Mouse (Mus musculus): ENCODE results near the gene Tubb2b.

The Tubb2b gene

GRCm38 (mm10) chr13:34130226-34130731, at the start of gene Tubb2b:
Tubb2b (minus strand) TSS chr13:34130466.
- DNase-seq = peak; percentile 64 to 78

- DNase-seq = no peak
These were observed 43.8 kb upstream of the Tubb2b start for GRCm38 (mm10) chr13:34174025-34174424.

GRCm38 (mm10) chr13:34163304-34163975, 33.2 kb upstream of the Tubb2b start:
- no peak for DNase-seq

GRCm38 (mm10) chr13:34162491-34163303, 32.4 kb upstream of the Tubb2b start, which contains the start of gene Psmg4:
Psmg4 (plus strand) TSS chr13:34162964.
- DNase-seq = peak; percentile 93 to 96

GRCm38 (mm10) chr13:34159926-34160325, 29.7 kb upstream of the Tubb2b start:
- no peak for DNase-seq

- no peak for DNase-seq
These were observed 27.4 kb upstream of the Tubb2b start for GRCm38 (mm10) chr13:34157596-34158157.

GRCm38 (mm10) chr13:34156840-34157185, 26.5 kb upstream of the Tubb2b start:
- no peak for DNase-seq

GRCm38 (mm10) chr13:34156133-34156839, 26.0 kb upstream of the Tubb2b start:
- no peak for DNase-seq

GRCm38 (mm10) chr13:34154931-34155272, 24.6 kb upstream of the Tubb2b start:
- DNase-seq = peak; percentile 58 to 67

- peak; percentile 81 to 82 for DNase-seq
These were observed 24.1 kb upstream of the Tubb2b start for GRCm38 (mm10) chr13:34154217-34154930.

- no peak for DNase-seq
These were observed 23.2 kb upstream of the Tubb2b start for GRCm38 (mm10) chr13:34153254-34154011.

GRCm38 (mm10) chr13:34152695-34153094, 22.4 kb upstream of the Tubb2b start:
- DNase-seq = no peak

GRCm38 (mm10) chr13:34151425-34151824, 21.2 kb upstream of the Tubb2b start:
- DNase-seq = no peak

GRCm38 (mm10) chr13:34150271-34151027, 20.2 kb upstream of the Tubb2b start:
- no peak for DNase-seq

GRCm38 (mm10) chr13:34149463-34150176, 19.4 kb upstream of the Tubb2b start:
- DNase-seq = no peak

- peak; percentile 57 for DNase-seq
These were observed 18.6 kb upstream of the Tubb2b start for GRCm38 (mm10) chr13:34148767-34149392.

GRCm38 (mm10) chr13:34148181-34148580, 17.9 kb upstream of the Tubb2b start:
- no peak for DNase-seq

GRCm38 (mm10) chr13:34146916-34147315, 16.6 kb upstream of the Tubb2b start:
- DNase-seq = no peak

- no peak for DNase-seq
These were observed 13.1 kb upstream of the Tubb2b start for GRCm38 (mm10) chr13:34143389-34143788.

GRCm38 (mm10) chr13:34136605-34137004, 6.3 kb upstream of the Tubb2b start:
- no peak for DNase-seq

All from thymus, postnatal 36 days (tissue).